Mouse (Mus musculus): Measurements from ENCODE around the gene Ace. TPM values are rescaled to one million over a fixed set of nuclear protein-coding genes. Genes with fewer than 3 reads are reported as not detected.

Ace gene
- polyA plus RNA-seq (2014; fragmentation: Nextera tagmentation; extraction: Ambion mirVana) = 6.0 and 6.8 TPM in 2 replicates

DNA sequence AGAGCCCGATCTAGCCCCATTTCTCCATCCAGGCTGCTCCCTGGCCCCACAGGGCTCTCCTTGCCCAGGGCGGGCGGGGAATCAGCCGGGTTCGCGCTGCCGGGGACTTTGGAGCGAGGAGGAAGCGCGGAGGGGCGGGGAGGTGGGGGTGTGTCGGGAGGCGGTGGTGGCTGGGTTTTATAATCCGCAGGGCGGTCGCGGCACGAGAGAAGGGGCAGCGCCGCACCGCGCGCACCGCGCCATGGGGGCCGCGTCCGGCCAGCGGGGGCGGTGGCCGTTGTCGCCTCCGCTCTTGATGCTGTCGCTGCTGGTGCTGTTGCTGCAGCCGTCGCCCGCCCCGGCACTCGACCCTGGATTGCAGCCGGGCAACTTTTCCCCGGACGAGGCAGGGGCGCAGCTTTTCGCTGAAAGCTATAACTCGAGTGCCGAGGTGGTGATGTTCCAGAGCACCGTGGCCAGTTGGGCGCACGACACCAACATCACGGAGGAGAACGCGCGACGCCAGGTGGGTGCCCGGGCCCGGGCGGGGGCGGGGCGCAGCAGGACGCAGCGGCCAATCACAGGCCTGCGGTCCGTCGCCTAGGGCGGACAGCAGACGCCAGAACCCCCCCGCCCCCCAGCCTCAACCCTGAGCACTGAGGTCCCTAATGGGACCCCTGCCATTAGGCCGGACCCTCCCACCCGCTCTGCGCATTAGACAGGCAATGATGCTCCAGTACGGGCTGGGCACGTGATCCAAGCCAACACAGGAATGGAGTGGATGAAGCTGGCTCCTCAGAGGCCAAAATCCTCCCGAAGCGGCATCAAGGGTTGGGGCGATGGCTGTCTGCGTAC is at the start of gene Ace:
Ace (plus strand) TSS at position 205 of the 834 bp plus-strand sequence.
- H3K4me2 ChIP-seq (replicated peaks) = peak within 1 kb of the TSS; percentile 99
- peak; percentile 41 for DNase-seq (ENCODE audit: low spot score)
- no peaks in the 10 kb centered on the region for H3K36me3 ChIP-seq (replicated peaks; ENCODE audit: control insufficient read depth, insufficient read depth)
- 0 out of 2 replicates have a peak, but pooled peaks cover 6% of the 10 kb centered on the region for H3K4me1 ChIP-seq (replicated peaks; ENCODE audit: control insufficient read depth, insufficient read depth, low read length)
- ATAC-seq (ENCODE audit: low FRiP score) = peak; percentile 73
- H3K9ac ChIP-seq = peak within 1 kb of the TSS; percentile 73
- H3K9me3 ChIP-seq (ENCODE audit: control insufficient read depth, low read length) = no peaks in the 10 kb centered on the region
- peaks cover 5% of the 10 kb centered on the region; the same call in 1 of the 2 replicates for H3K27me3 ChIP-seq (ENCODE audit: control insufficient read depth, insufficient read depth, low read length)
- peak within 1 kb of the TSS; percentile 70 for H3K4me3 ChIP-seq (replicated peaks; ENCODE audit: low read length)
- no peak within 1 kb of the TSS for H3K27ac ChIP-seq
- under 1% methylated on average over 72 of the region's 76 CpGs for WGBS

DNA sequence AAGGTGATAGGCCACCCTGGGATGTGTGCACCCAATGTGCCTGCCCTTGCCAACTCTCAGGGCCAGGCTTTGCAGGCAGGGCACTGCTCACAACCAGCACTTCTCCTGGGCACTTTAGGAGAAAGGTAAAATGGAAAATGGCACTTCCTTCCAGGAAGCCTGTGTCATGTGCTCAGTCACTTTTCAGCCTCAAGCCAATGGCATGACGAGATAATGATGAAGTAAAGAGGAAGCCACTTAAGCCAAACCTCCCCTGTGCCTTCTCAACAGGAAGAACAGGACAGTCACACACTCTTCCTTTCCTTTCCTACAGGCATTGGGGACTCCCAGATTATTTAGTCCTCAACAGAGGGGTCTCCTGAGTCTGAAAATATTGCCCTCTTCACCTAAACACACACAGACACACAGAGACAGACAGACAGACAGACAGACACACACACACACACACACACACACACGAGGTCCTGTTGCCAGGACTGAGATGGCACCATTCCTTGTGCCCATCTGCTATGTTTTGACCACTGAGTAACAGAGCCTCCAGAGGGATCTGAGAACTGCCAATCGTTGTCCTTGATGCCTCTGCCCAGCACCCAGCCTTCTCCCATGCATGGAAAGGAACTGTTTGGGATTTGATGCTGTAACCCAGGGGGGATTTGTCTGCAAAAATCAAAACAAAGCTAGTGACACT is 47.5 kb upstream of the Ace start:
- H3K36me3 ChIP-seq (replicated peaks; ENCODE audit: control insufficient read depth, insufficient read depth) = peaks cover 93% of the 10 kb centered on the region
- no peak for DNase-seq (ENCODE audit: low spot score)
- H3K27me3 ChIP-seq (ENCODE audit: control insufficient read depth, insufficient read depth, low read length) = no peaks in the 10 kb centered on the region
- 74% methylated on average over 3 of the region's 3 CpGs for WGBS
- no peak overlapping the region for H3K27ac ChIP-seq
- no peak overlapping the region for H3K4me3 ChIP-seq (replicated peaks; ENCODE audit: low read length)
- no peak overlapping the region for H3K4me2 ChIP-seq (replicated peaks)
- H3K9me3 ChIP-seq (ENCODE audit: control insufficient read depth, low read length) = no peaks in the 10 kb centered on the region
- ATAC-seq (ENCODE audit: low FRiP score) = no peak
- H3K9ac ChIP-seq = no peak overlapping the region
- H3K4me1 ChIP-seq (replicated peaks; ENCODE audit: control insufficient read depth, insufficient read depth, low read length) = no peaks in the 10 kb centered on the region

DNA sequence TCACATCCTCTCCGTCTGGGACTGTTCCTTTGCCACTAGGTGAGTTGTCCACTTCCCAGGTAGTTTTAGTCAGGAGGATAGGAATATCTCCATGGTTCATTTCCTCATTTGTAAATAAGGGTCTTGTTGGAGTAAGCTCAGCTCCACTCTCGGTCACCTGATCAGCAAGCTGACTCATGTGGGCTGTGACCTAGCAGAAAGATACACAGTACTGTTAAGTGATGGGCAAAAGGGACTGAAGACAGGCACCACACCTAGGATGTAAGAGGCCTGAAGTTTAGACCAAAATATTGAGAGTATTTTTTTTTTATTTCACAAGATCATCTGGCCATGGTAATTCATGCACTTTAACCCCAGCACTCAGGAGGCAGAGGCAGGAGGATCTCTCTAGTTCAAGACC is 46.9 kb upstream of the Ace start:
- 88% methylated on average over 2 of the region's 2 CpGs for WGBS
- H3K36me3 ChIP-seq (replicated peaks; ENCODE audit: control insufficient read depth, insufficient read depth) = peaks cover 88% of the 10 kb centered on the region
- no peak for ATAC-seq (ENCODE audit: low FRiP score)

DNA sequence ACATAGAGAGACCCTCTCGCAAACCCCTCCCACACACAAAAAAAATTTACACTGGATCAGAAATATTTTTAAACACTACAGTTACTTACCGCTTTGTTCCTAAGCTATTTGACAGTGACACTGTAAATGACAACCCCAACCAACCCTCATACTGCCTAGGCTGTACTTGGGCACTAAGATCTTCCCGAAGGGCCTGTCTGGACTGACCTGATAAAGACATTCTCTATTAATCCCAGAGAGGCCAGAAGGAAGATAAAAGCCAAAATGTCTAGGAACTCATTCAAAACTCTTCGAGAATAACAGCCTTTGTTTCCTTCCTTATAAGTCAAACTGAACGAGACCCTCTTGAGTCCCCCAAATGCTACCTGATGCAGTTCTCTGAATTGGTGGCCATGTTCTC is 46.5 kb upstream of the Ace start:
- Histone ChIP-seq H3K27ac (no peak overlapping the region), H3K9ac (no peak overlapping the region), H3K4me1 (replicated peaks; ENCODE audit: control insufficient read depth, insufficient read depth, low read length) (no peaks in the 10 kb centered on the region), H3K9me3 (ENCODE audit: control insufficient read depth, low read length) (no peaks in the 10 kb centered on the region), H3K27me3 (ENCODE audit: control insufficient read depth, insufficient read depth, low read length) (no peaks in the 10 kb centered on the region), H3K4me2 (replicated peaks) (no peak overlapping the region), H3K4me3 (replicated peaks; ENCODE audit: low read length) (no peak overlapping the region), H3K36me3 (replicated peaks; ENCODE audit: control insufficient read depth, insufficient read depth) (peaks cover 84% of the 10 kb centered on the region)
- WGBS = 93% methylated on average over 5 of the region's 5 CpGs
- ATAC-seq (ENCODE audit: low FRiP score) (no peak), DNase-seq (ENCODE audit: low spot score) (no peak)

More for the DNA sequence above, 46.9 kb upstream of the Ace start:
- no peak overlapping the region for H3K4me2 ChIP-seq (replicated peaks)
- no peak overlapping the region for H3K4me3 ChIP-seq (replicated peaks; ENCODE audit: low read length)
- H3K27ac ChIP-seq = no peak overlapping the region
- H3K4me1 ChIP-seq (replicated peaks; ENCODE audit: control insufficient read depth, insufficient read depth, low read length) = no peaks in the 10 kb centered on the region
- no peaks in the 10 kb centered on the region for H3K27me3 ChIP-seq (ENCODE audit: control insufficient read depth, insufficient read depth, low read length)
- DNase-seq (ENCODE audit: low spot score) = no peak
- no peak overlapping the region for H3K9ac ChIP-seq
- H3K9me3 ChIP-seq (ENCODE audit: control insufficient read depth, low read length) = no peaks in the 10 kb centered on the region

DNA sequence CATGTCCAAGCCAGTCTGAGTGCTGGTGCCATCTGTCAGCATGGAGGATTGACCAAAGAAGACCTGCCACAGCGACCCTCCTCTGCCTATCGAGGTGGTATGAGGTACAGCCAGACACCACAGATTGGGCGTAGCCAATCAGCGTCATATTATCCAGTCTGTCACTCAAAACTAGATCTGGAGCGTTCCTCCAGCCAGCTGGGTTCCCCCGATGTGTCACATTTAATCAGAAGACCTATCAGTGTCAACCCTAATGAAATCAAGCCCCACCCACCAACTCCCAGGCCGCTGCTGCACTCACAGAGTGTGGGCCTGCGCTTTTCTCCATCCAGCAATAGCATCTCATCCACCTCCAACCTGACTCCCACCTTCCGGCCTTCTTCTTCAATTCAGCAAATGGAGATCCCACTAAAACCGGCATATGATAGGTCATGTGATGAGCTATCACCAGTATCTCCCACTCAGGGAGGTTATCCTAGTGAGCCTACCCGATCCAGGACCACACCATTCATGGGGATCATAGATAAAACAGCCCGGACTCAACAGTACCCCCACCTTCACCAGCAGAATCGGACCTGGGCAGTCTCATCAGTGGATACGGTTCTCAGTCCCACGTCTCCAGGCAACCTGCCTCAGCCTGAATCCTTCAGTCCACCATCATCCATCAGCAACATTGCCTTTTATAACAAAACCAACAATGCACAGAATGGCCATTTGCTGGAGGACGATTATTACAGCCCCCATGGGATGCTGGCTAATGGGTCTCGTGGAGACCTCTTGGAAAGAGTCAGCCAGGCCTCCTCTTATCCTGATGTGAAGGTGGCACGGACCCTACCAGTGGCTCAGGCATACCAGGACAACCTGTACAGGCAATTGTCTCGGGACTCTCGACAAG is 44.7 kb upstream of the Ace start:
- Histone ChIP-seq H3K27ac (no peak overlapping the region), H3K4me1 (replicated peaks; ENCODE audit: control insufficient read depth, insufficient read depth, low read length) (no peaks in the 10 kb centered on the region; the same call in 1 of the 2 replicates), H3K4me2 (replicated peaks) (no peak overlapping the region), H3K36me3 (replicated peaks; ENCODE audit: control insufficient read depth, insufficient read depth) (peaks cover 66% of the 10 kb centered on the region), H3K4me3 (replicated peaks; ENCODE audit: low read length) (no peak overlapping the region), H3K9me3 (ENCODE audit: control insufficient read depth, low read length) (no peaks in the 10 kb centered on the region), H3K9ac (no peak overlapping the region), H3K27me3 (ENCODE audit: control insufficient read depth, insufficient read depth, low read length) (no peaks in the 10 kb centered on the region)
- no peak for DNase-seq (ENCODE audit: low spot score)
- ATAC-seq (ENCODE audit: low FRiP score) = no peak
- 80% methylated on average over 20 of the region's 20 CpGs for WGBS

DNA sequence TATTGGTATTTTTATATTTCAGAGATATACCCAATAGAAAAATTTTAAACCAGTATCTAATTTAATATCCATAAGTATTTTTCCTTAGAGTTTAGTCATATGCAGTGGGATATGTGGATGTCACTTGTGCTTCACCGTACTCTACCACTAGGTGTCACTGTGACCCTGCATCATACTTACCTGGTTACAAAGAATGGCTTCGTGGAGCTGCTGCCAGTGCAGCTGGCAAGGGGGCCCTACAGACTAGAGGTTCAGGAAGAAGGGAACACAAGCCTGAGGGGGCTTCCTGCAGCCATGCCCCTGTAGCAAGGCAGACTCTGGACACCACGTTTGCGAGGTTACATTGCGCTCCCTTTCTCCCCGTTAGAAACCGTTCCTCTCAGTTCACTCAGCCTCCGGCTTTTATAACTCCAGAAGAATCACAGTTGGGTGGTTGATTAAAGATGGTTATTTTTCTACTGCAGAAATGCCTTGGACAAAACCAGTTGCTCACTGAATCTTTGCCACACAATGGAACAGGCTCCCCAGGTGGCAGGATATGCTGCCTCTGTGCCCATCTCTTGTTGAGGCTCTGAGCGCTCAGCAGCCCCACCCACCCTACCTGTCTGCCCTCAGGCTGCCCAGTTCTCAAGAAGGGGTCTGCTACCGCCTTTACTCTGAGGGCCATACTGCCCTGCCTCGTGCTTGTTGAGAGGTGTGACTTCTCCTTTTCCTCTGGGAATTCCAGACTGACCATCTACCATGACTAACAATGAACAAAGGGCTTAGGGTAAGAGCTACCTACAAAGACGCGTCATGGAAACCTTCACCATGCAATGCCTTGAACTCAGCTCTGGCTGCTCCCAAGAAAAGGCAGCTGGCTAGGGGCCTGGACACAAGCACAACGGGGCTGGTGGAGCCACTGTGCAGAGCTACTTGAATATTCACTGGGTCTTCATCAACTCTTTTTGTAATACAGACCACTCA is 40.4 kb upstream of the Ace start:
- H3K27ac ChIP-seq = no peak overlapping the region
- peak; percentile 73; the same call in 1 of the 2 replicates for ATAC-seq (ENCODE audit: low FRiP score)

DNA sequence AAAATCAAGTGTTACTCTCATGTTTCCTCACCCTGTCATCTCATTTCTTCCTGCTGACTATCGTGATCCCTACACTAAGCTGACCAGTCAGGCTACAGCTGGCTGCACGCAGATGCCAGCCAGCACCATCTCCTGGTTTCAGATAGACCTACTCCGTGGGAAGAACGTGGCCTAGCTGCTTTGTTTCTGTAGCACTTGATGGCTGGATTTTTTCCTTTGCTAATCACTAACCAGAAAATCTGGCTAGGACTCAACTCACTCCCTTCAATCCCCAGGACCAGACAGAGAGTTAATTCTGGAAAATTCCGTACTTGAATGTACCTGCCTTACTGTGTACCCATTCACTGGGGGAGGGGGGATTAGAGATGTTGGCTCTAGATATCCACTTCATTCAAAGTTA is 39.6 kb upstream of the Ace start:
- Histone ChIP-seq H3K4me3 (replicated peaks; ENCODE audit: low read length) (no peak overlapping the region), H3K4me1 (replicated peaks; ENCODE audit: control insufficient read depth, insufficient read depth, low read length) (no peaks in the 10 kb centered on the region; the same call in 1 of the 2 replicates), H3K9ac (no peak overlapping the region), H3K27me3 (ENCODE audit: control insufficient read depth, insufficient read depth, low read length) (no peaks in the 10 kb centered on the region), H3K36me3 (replicated peaks; ENCODE audit: control insufficient read depth, insufficient read depth) (peaks cover 18% of the 10 kb centered on the region), H3K9me3 (ENCODE audit: control insufficient read depth, low read length) (no peaks in the 10 kb centered on the region), H3K27ac (no peak overlapping the region), H3K4me2 (replicated peaks) (no peak overlapping the region)
- ATAC-seq (ENCODE audit: low FRiP score) (no peak), DNase-seq (ENCODE audit: low spot score) (no peak)
- WGBS = 67% methylated on average over 5 of the region's 5 CpGs

More for the DNA sequence above, 40.4 kb upstream of the Ace start:
- Histone ChIP-seq H3K9me3 (ENCODE audit: control insufficient read depth, low read length) (no peaks in the 10 kb centered on the region), H3K9ac (no peak overlapping the region), H3K4me2 (replicated peaks) (no peak overlapping the region), H3K36me3 (replicated peaks; ENCODE audit: control insufficient read depth, insufficient read depth) (peaks cover 26% of the 10 kb centered on the region), H3K4me3 (replicated peaks; ENCODE audit: low read length) (no peak overlapping the region), H3K4me1 (replicated peaks; ENCODE audit: control insufficient read depth, insufficient read depth, low read length) (no peaks in the 10 kb centered on the region; the same call in 1 of the 2 replicates), H3K27me3 (ENCODE audit: control insufficient read depth, insufficient read depth, low read length) (no peaks in the 10 kb centered on the region)
- 56% methylated on average over 14 of the region's 14 CpGs for WGBS
- peak; percentile 90 for DNase-seq (ENCODE audit: low spot score)

DNA sequence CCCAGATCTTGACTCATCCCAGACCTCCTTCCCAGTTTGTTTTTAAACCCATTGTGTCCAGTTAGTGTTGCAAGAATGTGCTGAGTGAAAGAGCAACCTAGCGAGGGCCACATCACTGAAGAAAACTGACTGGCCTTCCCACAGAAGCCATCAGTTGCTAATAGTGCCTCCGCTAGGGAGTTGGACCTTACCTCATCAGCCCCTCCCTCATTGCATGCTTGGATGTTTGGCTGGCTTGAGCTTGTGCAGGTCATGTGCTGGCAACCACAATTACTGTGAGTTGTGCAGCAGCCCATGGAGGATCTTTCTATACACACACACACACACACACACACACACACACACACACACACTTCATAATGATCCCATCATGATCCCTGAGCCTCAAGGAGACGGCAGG is 36.4 kb upstream of the Ace start:
- H3K9me3 ChIP-seq (ENCODE audit: control insufficient read depth, low read length) = no peaks in the 10 kb centered on the region
- H3K27me3 ChIP-seq (ENCODE audit: control insufficient read depth, insufficient read depth, low read length) = no peaks in the 10 kb centered on the region
- H3K27ac ChIP-seq = no peak overlapping the region
- no peak for DNase-seq (ENCODE audit: low spot score)
- WGBS = 86% methylated on average over 3 of the region's 3 CpGs
- no peak overlapping the region for H3K4me3 ChIP-seq (replicated peaks; ENCODE audit: low read length)
- H3K9ac ChIP-seq = no peak overlapping the region
- H3K36me3 ChIP-seq (replicated peaks; ENCODE audit: control insufficient read depth, insufficient read depth) = peaks cover 8% of the 10 kb centered on the region
- H3K4me1 ChIP-seq (replicated peaks; ENCODE audit: control insufficient read depth, insufficient read depth, low read length) = no peaks in the 10 kb centered on the region; the same call in 1 of the 2 replicates
- no peak for ATAC-seq (ENCODE audit: low FRiP score)
- H3K4me2 ChIP-seq (replicated peaks) = no peak overlapping the region

Measured in hindbrain, embryonic 14.5 days (tissue).